Mouse (Mus musculus): ENCODE data around the gene Wfs1.

DNA sequence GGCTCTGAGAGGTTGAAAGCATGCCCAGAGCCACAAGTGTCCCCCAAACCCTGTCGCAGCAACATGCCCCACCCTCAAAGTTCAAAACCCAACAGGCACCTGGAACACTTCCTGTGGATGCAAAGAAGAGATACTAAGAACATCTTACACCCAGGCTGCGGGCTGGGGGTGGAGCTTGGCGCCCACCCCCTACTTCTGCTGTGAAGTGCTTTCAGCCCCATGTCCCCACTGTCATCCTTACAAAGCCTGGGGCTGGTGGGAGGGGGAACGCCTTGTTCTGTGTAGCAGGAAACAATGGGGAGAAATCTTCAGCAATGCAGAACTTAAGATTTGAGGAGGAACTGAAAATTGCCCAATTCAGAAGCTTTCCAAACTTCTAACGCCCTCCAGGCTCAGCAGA lies 9.0 kb upstream of the Wfs1 start:
- TF ChIP-seq CTCF (conservative IDR thresholded peaks at IDR 0.05; ENCODE audit: insufficient read depth, insufficient read length, low read depth, low read length) (no peak), POLR2A (IDR thresholded peaks at IDR 0.05; ENCODE audit: low read depth, low read length) (no peak)

Data from kidney, adult 2 months (tissue).